Mouse (Mus musculus) heart, embryonic 15.5 days (tissue): Measurements from ENCODE around the gene Cox7a1. TPM values are rescaled to one million over a fixed set of nuclear protein-coding genes. Genes with fewer than 3 reads are reported as not detected.
A peak's percentile ranks its signal among the peaks of the same experiment; 100 is the strongest.

Experiments used
- ATAC-seq: fragments of 200-750 bp; cut with Nextera tagmentation; replicated peaks from 2 replicates; pipeline ENCODE4 v1.8.0; 2017; ENCODE audit warnings: low read depth, moderate TSS enrichment; ENCODE audit not compliant: insufficient number of reproducible peaks, insufficient read depth, low FRiP score
- H3K27ac ChIP-seq: fragments of 300-500 bp; sonication (generic); 2 replicates; pipeline ENCODE4 v1.5.1; 2015; ENCODE audit warnings: mild to moderate bottlenecking, inconsistent platforms
- H3K27me3 ChIP-seq: fragments of 300-500 bp; sonication (generic); 2 replicates; pipeline ENCODE4 v1.6.1; 2015; ENCODE audit warnings: inconsistent platforms
- H3K36me3 ChIP-seq: fragments of 300-500 bp; sonication (generic); 2 replicates; pipeline ENCODE4 v1.6.1; 2015; ENCODE audit warnings: mild to moderate bottlenecking, inconsistent platforms
- H3K4me1 ChIP-seq: fragments of 300-500 bp; sonication (generic); replicated peaks from 2 replicates; pipeline ENCODE4 v1.6.1; 2015; ENCODE audit warnings: inconsistent platforms
- H3K4me2 ChIP-seq: fragments of 300-500 bp; sonication (generic); 2 replicates; pipeline ENCODE4 v1.6.1; 2015; ENCODE audit warnings: inconsistent platforms, mild to moderate bottlenecking, moderate library complexity
- H3K4me3 ChIP-seq: fragments of 300-500 bp; sonication (generic); 2 replicates; pipeline ENCODE4 v1.5.1; 2015; ENCODE audit warnings: mild to moderate bottlenecking, inconsistent platforms
- H3K9ac ChIP-seq: fragments of 300-500 bp; sonication (generic); 2 replicates; pipeline ENCODE4 v1.6.1; 2015; ENCODE audit warnings: mild to moderate bottlenecking, inconsistent platforms
- H3K9me3 ChIP-seq: fragments of 300-500 bp; sonication (generic); replicated peaks from 2 replicates; pipeline ENCODE4 v1.6.1; 2016; ENCODE audit warnings: inconsistent platforms
- WGBS: fragments of 180-500 bp; shearing (Covaris S2); methylation state at CpG from one replicate; pipeline ENCODE4 v1.1.7; 2015; ENCODE audit warnings: mixed read lengths; 5-methylcytosine and 5-hydroxymethylcytosine counted together
- polyA plus RNA-seq: library from polyadenylated mRNA; unstranded; fragments of >200 nt; fragmentation: Nextera tagmentation; extraction: Ambion mirVana; gene quantifications from 2 replicates; pipeline ENCODE4 v1.2.1, GENCODE M21; 2015

Cox7a1 gene
- polyA plus RNA-seq = 369 and 603 TPM in 2 replicates

GRCm38 (mm10) chr7:30183879-30184289, at the start of gene Cox7a1:
Gene Cox7a1, plus strand, starts transcription at chr7:30184144.
- H3K4me1 ChIP-seq = peaks cover 19% of the 10 kb centered on the region
- H3K9ac ChIP-seq = peak within 1 kb of the TSS; percentile 73
- WGBS = 2% methylated on average over 11 of the region's 11 CpGs
- H3K4me3 ChIP-seq = peak within 1 kb of the TSS; percentile 58
- H3K27ac ChIP-seq = peak within 1 kb of the TSS; percentile 79
- peak within 1 kb of the TSS; percentile 72 for H3K4me2 ChIP-seq
- peak; percentile 80 for ATAC-seq
- no peaks in the 10 kb centered on the region for H3K27me3 ChIP-seq
- peaks cover 35% of the 10 kb centered on the region for H3K36me3 ChIP-seq
- no peaks in the 10 kb centered on the region for H3K9me3 ChIP-seq

GRCm38 (mm10) chr7:30136826-30137225, 47.1 kb upstream of the Cox7a1 start:
- H3K27me3 ChIP-seq = no peaks in the 10 kb centered on the region
- no peak overlapping the region for H3K4me2 ChIP-seq
- H3K36me3 ChIP-seq = peaks cover 61% of the 10 kb centered on the region
- 82% methylated on average over 10 of the region's 10 CpGs for WGBS
- H3K4me3 ChIP-seq = no peak overlapping the region
- H3K27ac ChIP-seq = no peak overlapping the region
- H3K9me3 ChIP-seq = no peaks in the 10 kb centered on the region; the same call in 1 of the 2 replicates
- no peak for ATAC-seq
- H3K4me1 ChIP-seq = no peaks in the 10 kb centered on the region
- H3K9ac ChIP-seq = no peak overlapping the region

- peak overlapping the region; percentile 70 for H3K9ac ChIP-seq
- WGBS = 13% methylated on average over 8 of the region's 8 CpGs
- peaks cover 3% of the 10 kb centered on the region; the same call in 1 of the 2 replicates for H3K36me3 ChIP-seq
- ATAC-seq = no peak
- H3K27ac ChIP-seq = peak overlapping the region; percentile 84
- H3K4me1 ChIP-seq = no peaks in the 10 kb centered on the region
- H3K4me2 ChIP-seq = peak overlapping the region; percentile 70
- no peaks in the 10 kb centered on the region for H3K27me3 ChIP-seq
- peak overlapping the region; percentile 68 for H3K4me3 ChIP-seq
- no peaks in the 10 kb centered on the region for H3K9me3 ChIP-seq
Observed at GRCm38 (mm10) chr7:30143170-30143554, 40.8 kb upstream of the Cox7a1 start.

- H3K4me3 ChIP-seq = peak overlapping the region; percentile 68
- no peaks in the 10 kb centered on the region for H3K27me3 ChIP-seq
- peak overlapping the region; percentile 70 for H3K9ac ChIP-seq
- no peaks in the 10 kb centered on the region for H3K9me3 ChIP-seq
- peak overlapping the region; percentile 70 for H3K4me2 ChIP-seq
- H3K27ac ChIP-seq = peak overlapping the region; percentile 84
- WGBS = 2% methylated on average over 35 of the region's 35 CpGs
- peaks cover 3% of the 10 kb centered on the region for H3K36me3 ChIP-seq
- H3K4me1 ChIP-seq = no peaks in the 10 kb centered on the region
- ATAC-seq = peak; percentile 94
Observed at GRCm38 (mm10) chr7:30143555-30144209, 40.3 kb upstream of the Cox7a1 start.

GRCm38 (mm10) chr7:30147011-30147410, 36.9 kb upstream of the Cox7a1 start:
- no peak overlapping the region for H3K4me3 ChIP-seq
- peaks cover 21% of the 10 kb centered on the region for H3K36me3 ChIP-seq
- peaks cover 27% of the 10 kb centered on the region for H3K9me3 ChIP-seq
- H3K4me2 ChIP-seq = no peak overlapping the region
- H3K4me1 ChIP-seq = no peaks in the 10 kb centered on the region
- 94% methylated on average over 5 of the region's 5 CpGs for WGBS
- H3K27me3 ChIP-seq = no peaks in the 10 kb centered on the region
- ATAC-seq = no peak
- no peak overlapping the region for H3K27ac ChIP-seq
- no peak overlapping the region for H3K9ac ChIP-seq

- H3K27ac ChIP-seq = no peak overlapping the region
- ATAC-seq = no peak
- H3K9ac ChIP-seq = no peak overlapping the region
- no peaks in the 10 kb centered on the region for H3K4me1 ChIP-seq
- no peak overlapping the region for H3K4me2 ChIP-seq
- WGBS = 81% methylated on average over 1 of the region's 1 CpGs
- no peak overlapping the region for H3K4me3 ChIP-seq
- H3K9me3 ChIP-seq = peaks cover 51% of the 10 kb centered on the region
- no peaks in the 10 kb centered on the region for H3K27me3 ChIP-seq
- H3K36me3 ChIP-seq = peaks cover 73% of the 10 kb centered on the region
Observed at GRCm38 (mm10) chr7:30154040-30154439, 29.9 kb upstream of the Cox7a1 start.

- H3K4me3 ChIP-seq = no peak overlapping the region
- 0 out of 2 replicates have a peak, but pooled peaks have one; percentile 31 for ATAC-seq
Observed at GRCm38 (mm10) chr7:30155507-30155906, 28.4 kb upstream of the Cox7a1 start.

GRCm38 (mm10) chr7:30163113-30163512, 20.8 kb upstream of the Cox7a1 start:
- no peak overlapping the region for H3K4me2 ChIP-seq
- peaks cover 73% of the 10 kb centered on the region for H3K36me3 ChIP-seq
- H3K9me3 ChIP-seq = peaks cover 15% of the 10 kb centered on the region
- peaks cover 12% of the 10 kb centered on the region for H3K4me1 ChIP-seq
- no peak overlapping the region for H3K27ac ChIP-seq
- no peak for ATAC-seq
- H3K27me3 ChIP-seq = no peaks in the 10 kb centered on the region
- no peak overlapping the region for H3K9ac ChIP-seq
- H3K4me3 ChIP-seq = no peak overlapping the region
- 94% methylated on average over 5 of the region's 5 CpGs for WGBS

More at GRCm38 (mm10) chr7:30155507-30155906, 28.4 kb upstream of the Cox7a1 start:
- H3K4me2 ChIP-seq = no peak overlapping the region
- no peak overlapping the region for H3K9ac ChIP-seq
- no peaks in the 10 kb centered on the region for H3K27me3 ChIP-seq
- peaks cover 72% of the 10 kb centered on the region for H3K36me3 ChIP-seq
- no peak overlapping the region for H3K27ac ChIP-seq
- H3K4me1 ChIP-seq = no peaks in the 10 kb centered on the region
- 98% methylated on average over 3 of the region's 3 CpGs for WGBS
- H3K9me3 ChIP-seq = peaks cover 43% of the 10 kb centered on the region

- Histone ChIP-seq H3K4me3 (no peak overlapping the region), H3K4me2 (no peak overlapping the region), H3K27ac (no peak overlapping the region), H3K27me3 (no peaks in the 10 kb centered on the region), H3K36me3 (peaks cover 57% of the 10 kb centered on the region), H3K9ac (no peak overlapping the region), H3K4me1 (peaks cover 17% of the 10 kb centered on the region), H3K9me3 (peaks cover 9% of the 10 kb centered on the region)
- ATAC-seq = no peak
- 97% methylated on average over 2 of the region's 2 CpGs for WGBS
Observed at GRCm38 (mm10) chr7:30164745-30165144, 19.2 kb upstream of the Cox7a1 start.

GRCm38 (mm10) chr7:30168914-30169582, 14.9 kb upstream of the Cox7a1 start:
- H3K9ac ChIP-seq = peak overlapping the region; percentile 79
- 2% methylated on average over 21 of the region's 21 CpGs for WGBS
- no peaks in the 10 kb centered on the region; the same call in 1 of the 2 replicates for H3K9me3 ChIP-seq
- H3K4me1 ChIP-seq = peaks cover 24% of the 10 kb centered on the region
- no peaks in the 10 kb centered on the region for H3K27me3 ChIP-seq
- ATAC-seq = 0 out of 2 replicates have a peak, but pooled peaks have one; percentile 15
- H3K27ac ChIP-seq = peak overlapping the region; percentile 86
- peaks cover 16% of the 10 kb centered on the region for H3K36me3 ChIP-seq
- H3K4me2 ChIP-seq = peak overlapping the region; percentile 73
- H3K4me3 ChIP-seq = peak overlapping the region; percentile 74

GRCm38 (mm10) chr7:30169583-30170282, 14.2 kb upstream of the Cox7a1 start, which contains the start of gene Zfp146:
Gene Zfp146, minus strand, starts transcription at chr7:30169750.
- no peaks in the 10 kb centered on the region for H3K9me3 ChIP-seq
- peak; percentile 94 for ATAC-seq
- WGBS = under 1% methylated on average over 36 of the region's 36 CpGs
- peak within 1 kb of the TSS; percentile 73 for H3K4me2 ChIP-seq
- peak within 1 kb of the TSS; percentile 86 for H3K27ac ChIP-seq
- H3K4me1 ChIP-seq = peaks cover 24% of the 10 kb centered on the region
- H3K4me3 ChIP-seq = peak within 1 kb of the TSS; percentile 74
- peaks cover 15% of the 10 kb centered on the region for H3K36me3 ChIP-seq
- H3K27me3 ChIP-seq = no peaks in the 10 kb centered on the region
- H3K9ac ChIP-seq = peak within 1 kb of the TSS; percentile 79
